Mouse (Mus musculus) hindbrain, embryonic 15.5 days (tissue): ENCODE measurements around the gene Golga3. TPM values are rescaled to one million over a fixed set of nuclear protein-coding genes. Genes with fewer than 3 reads are reported as not detected.

ENCODE experiments used
- ATAC-seq: fragments of 200-750 bp; cut with Nextera tagmentation; 2 replicates; pipeline ENCODE4 v1.8.0; 2017; ENCODE audit warnings: low read depth, moderate number of reproducible peaks, moderate TSS enrichment; ENCODE audit not compliant: low FRiP score
- H3K27ac ChIP-seq: fragments of 300-500 bp; sonication (generic); replicated peaks from 2 replicates; pipeline ENCODE4 v1.5.1; 2015; ENCODE audit warnings: mild to moderate bottlenecking, inconsistent platforms
- H3K27me3 ChIP-seq: fragments of 300-500 bp; sonication (generic); 2 replicates; pipeline ENCODE4 v1.6.1; 2015; ENCODE audit warnings: control low read depth, inconsistent platforms
- H3K36me3 ChIP-seq: fragments of 300-500 bp; sonication (generic); 2 replicates; pipeline ENCODE4 v1.6.1; 2015; ENCODE audit warnings: control low read depth, inconsistent platforms
- H3K4me1 ChIP-seq: fragments of 300-500 bp; sonication (generic); replicated peaks from 2 replicates; pipeline ENCODE4 v1.6.1; 2015; ENCODE audit warnings: control low read depth, inconsistent platforms
- H3K4me2 ChIP-seq: fragments of 300-500 bp; sonication (generic); 2 replicates; pipeline ENCODE4 v1.6.1; 2015; ENCODE audit warnings: moderate library complexity, mild to moderate bottlenecking, inconsistent platforms
- H3K4me3 ChIP-seq: fragments of 300-500 bp; sonication (generic); 2 replicates; pipeline ENCODE4 v1.5.1; 2015; ENCODE audit warnings: mild to moderate bottlenecking, inconsistent platforms
- H3K9ac ChIP-seq: fragments of 300-500 bp; sonication (generic); 2 replicates; pipeline ENCODE4 v1.6.1; 2015; ENCODE audit warnings: inconsistent platforms
- H3K9me3 ChIP-seq: fragments of 300-500 bp; sonication (generic); 2 replicates; pipeline ENCODE4 v1.6.1; 2016; ENCODE audit warnings: control low read depth, inconsistent platforms
- WGBS: fragments of 180-500 bp; shearing (Covaris S2); methylation state at CpG from one replicate; pipeline ENCODE4 v1.1.7; 2015; 5-methylcytosine and 5-hydroxymethylcytosine counted together
- polyA plus RNA-seq: library from polyadenylated mRNA; unstranded; fragments of >200 nt; fragmentation: Nextera tagmentation; extraction: Ambion mirVana; gene quantifications from 2 replicates; pipeline ENCODE4 v1.2.1, GENCODE M21; 2015

The Golga3 gene
- polyA plus RNA-seq, 1 experiment from 2014 or later = 23.2 TPM

GRCm38 (mm10) chr5:110203164-110203895 is 26.8 kb downstream of the Golga3 start:
- H3K4me3 ChIP-seq = no peak overlapping the region
- no peaks in the 10 kb centered on the region for H3K27me3 ChIP-seq
- WGBS = 88% methylated on average over 10 of the region's 10 CpGs
- H3K27ac ChIP-seq = no peak overlapping the region
- H3K4me1 ChIP-seq = no peaks in the 10 kb centered on the region
- ATAC-seq = no peak
- no peak overlapping the region for H3K4me2 ChIP-seq
- H3K9ac ChIP-seq = no peak overlapping the region
- no peaks in the 10 kb centered on the region for H3K9me3 ChIP-seq
- peaks cover 84% of the 10 kb centered on the region for H3K36me3 ChIP-seq

GRCm38 (mm10) chr5:110204777-110205176 is 28.3 kb downstream of the Golga3 start:
- Histone ChIP-seq H3K36me3 (peaks cover 94% of the 10 kb centered on the region), H3K4me1 (no peaks in the 10 kb centered on the region), H3K4me3 (no peak overlapping the region), H3K4me2 (no peak overlapping the region), H3K27ac (no peak overlapping the region), H3K9ac (no peak overlapping the region), H3K27me3 (no peaks in the 10 kb centered on the region), H3K9me3 (no peaks in the 10 kb centered on the region)
- 84% methylated on average over 6 of the region's 6 CpGs for WGBS
- no peak for ATAC-seq

- 97% methylated on average over 2 of the region's 2 CpGs for WGBS
These were observed 34.8 kb downstream of the Golga3 start for GRCm38 (mm10) chr5:110211312-110211711.

GRCm38 (mm10) chr5:110216780-110217179 is 40.3 kb downstream of the Golga3 start:
- ATAC-seq = no peak
- no peaks in the 10 kb centered on the region for H3K27me3 ChIP-seq
- no peaks in the 10 kb centered on the region for H3K9me3 ChIP-seq
- no peaks in the 10 kb centered on the region for H3K4me1 ChIP-seq
- peaks cover 81% of the 10 kb centered on the region for H3K36me3 ChIP-seq
- no peak overlapping the region for H3K4me3 ChIP-seq
- no peak overlapping the region for H3K27ac ChIP-seq
- H3K4me2 ChIP-seq = no peak overlapping the region
- H3K9ac ChIP-seq = no peak overlapping the region
- WGBS = 99% methylated on average over 3 of the region's 3 CpGs

More at GRCm38 (mm10) chr5:110211312-110211711, 34.8 kb downstream of the Golga3 start:
- ATAC-seq = no peak
- H3K9ac ChIP-seq = no peak overlapping the region
- H3K4me3 ChIP-seq = no peak overlapping the region
- peaks cover 84% of the 10 kb centered on the region for H3K36me3 ChIP-seq
- H3K9me3 ChIP-seq = no peaks in the 10 kb centered on the region
- no peak overlapping the region for H3K27ac ChIP-seq
- H3K27me3 ChIP-seq = no peaks in the 10 kb centered on the region
- H3K4me2 ChIP-seq = no peak overlapping the region
- no peaks in the 10 kb centered on the region for H3K4me1 ChIP-seq

GRCm38 (mm10) chr5:110220331-110220730 is 43.8 kb downstream of the Golga3 start:
- no peak overlapping the region for H3K4me2 ChIP-seq
- H3K27ac ChIP-seq = no peak overlapping the region
- H3K27me3 ChIP-seq = no peaks in the 10 kb centered on the region
- no peak overlapping the region for H3K4me3 ChIP-seq
- 93% methylated on average over 4 of the region's 4 CpGs for WGBS
- no peak overlapping the region for H3K9ac ChIP-seq
- H3K36me3 ChIP-seq = peaks cover 80% of the 10 kb centered on the region
- H3K9me3 ChIP-seq = no peaks in the 10 kb centered on the region
- H3K4me1 ChIP-seq = no peaks in the 10 kb centered on the region
- no peak for ATAC-seq

GRCm38 (mm10) chr5:110222757-110223156 is 46.3 kb downstream of the Golga3 start:
- Histone ChIP-seq H3K9me3 (no peaks in the 10 kb centered on the region), H3K4me1 (no peaks in the 10 kb centered on the region), H3K27ac (no peak overlapping the region), H3K27me3 (no peaks in the 10 kb centered on the region), H3K36me3 (peaks cover 81% of the 10 kb centered on the region), H3K9ac (no peak overlapping the region), H3K4me3 (no peak overlapping the region), H3K4me2 (no peak overlapping the region)
- WGBS = 83% methylated on average over 6 of the region's 6 CpGs
- no peak for ATAC-seq

GRCm38 (mm10) chr5:110225056-110225455 is 48.6 kb downstream of the Golga3 start:
- Histone ChIP-seq H3K27me3 (no peaks in the 10 kb centered on the region), H3K4me2 (no peak overlapping the region)

GRCm38 (mm10) chr5:110227336-110227883 is 50.9 kb downstream of the Golga3 start:
- Histone ChIP-seq H3K4me2 (no peak overlapping the region), H3K9me3 (no peaks in the 10 kb centered on the region), H3K36me3 (peaks cover 38% of the 10 kb centered on the region), H3K4me1 (peaks cover 17% of the 10 kb centered on the region), H3K4me3 (no peak overlapping the region), H3K9ac (no peak overlapping the region), H3K27me3 (no peaks in the 10 kb centered on the region), H3K27ac (no peak overlapping the region)
- no peak for ATAC-seq
- WGBS = 38% methylated on average over 1 of the region's 1 CpGs

More at GRCm38 (mm10) chr5:110225056-110225455, 48.6 kb downstream of the Golga3 start:
- Histone ChIP-seq H3K9me3 (no peaks in the 10 kb centered on the region), H3K9ac (no peak overlapping the region), H3K4me3 (no peak overlapping the region), H3K27ac (no peak overlapping the region), H3K36me3 (peaks cover 62% of the 10 kb centered on the region), H3K4me1 (peaks cover 4% of the 10 kb centered on the region)
- ATAC-seq = no peak
- 92% methylated on average over 3 of the region's 3 CpGs for WGBS

- WGBS = 6% methylated on average over 8 of the region's 8 CpGs
- H3K4me1 ChIP-seq = peaks cover 25% of the 10 kb centered on the region
These were observed 53.9 kb downstream of the Golga3 start for GRCm38 (mm10) chr5:110230401-110230779.

GRCm38 (mm10) chr5:110230780-110231461 is 54.4 kb downstream of the Golga3 start, which contains the start of gene Ankle2:
TSS of gene Ankle2 (plus strand) at chr5:110231004.
- under 1% methylated on average over 78 of the region's 81 CpGs for WGBS
- peak within 1 kb of the TSS; percentile 77 for H3K4me3 ChIP-seq
- H3K4me1 ChIP-seq = peaks cover 25% of the 10 kb centered on the region
- H3K27me3 ChIP-seq = no peaks in the 10 kb centered on the region
- peak within 1 kb of the TSS; percentile 74 for H3K4me2 ChIP-seq
- H3K27ac ChIP-seq = peak within 1 kb of the TSS; percentile 90
- peak within 1 kb of the TSS; percentile 86 for H3K9ac ChIP-seq
- H3K36me3 ChIP-seq = peaks cover 23% of the 10 kb centered on the region
- H3K9me3 ChIP-seq = no peaks in the 10 kb centered on the region
- peak; percentile 95 for ATAC-seq

More at GRCm38 (mm10) chr5:110230401-110230779, 53.9 kb downstream of the Golga3 start:
- peak overlapping the region; percentile 86 for H3K9ac ChIP-seq
- ATAC-seq = peak; percentile 3; the same call in 1 of the 2 replicates
- no peaks in the 10 kb centered on the region for H3K9me3 ChIP-seq
- peak overlapping the region; percentile 77 for H3K4me3 ChIP-seq
- H3K36me3 ChIP-seq = peaks cover 23% of the 10 kb centered on the region
- no peaks in the 10 kb centered on the region for H3K27me3 ChIP-seq
- H3K27ac ChIP-seq = peak overlapping the region; percentile 90
- H3K4me2 ChIP-seq = peak overlapping the region; percentile 74

- H3K27ac ChIP-seq = no peak overlapping the region
- H3K9me3 ChIP-seq = no peaks in the 10 kb centered on the region
- WGBS = 40% methylated on average over 13 of the region's 13 CpGs
- peaks cover 30% of the 10 kb centered on the region for H3K36me3 ChIP-seq
- no peak for ATAC-seq
- H3K27me3 ChIP-seq = no peaks in the 10 kb centered on the region
- peak overlapping the region; percentile 77 for H3K4me3 ChIP-seq
- H3K4me1 ChIP-seq = peaks cover 25% of the 10 kb centered on the region
- H3K9ac ChIP-seq = peak overlapping the region; percentile 86
- H3K4me2 ChIP-seq = peak overlapping the region; percentile 74
These were observed 55.1 kb downstream of the Golga3 start for GRCm38 (mm10) chr5:110231638-110232037.

- H3K9ac ChIP-seq = no peak overlapping the region
- H3K4me1 ChIP-seq = peaks cover 25% of the 10 kb centered on the region
- H3K36me3 ChIP-seq = peaks cover 32% of the 10 kb centered on the region
- no peak for ATAC-seq
- H3K27ac ChIP-seq = no peak overlapping the region
- no peaks in the 10 kb centered on the region for H3K27me3 ChIP-seq
- WGBS = 90% methylated on average over 6 of the region's 6 CpGs
- H3K4me2 ChIP-seq = peak overlapping the region; percentile 74; the same call in 1 of the 2 replicates
- peak overlapping the region; percentile 77; the same call in 1 of the 2 replicates for H3K4me3 ChIP-seq
- no peaks in the 10 kb centered on the region for H3K9me3 ChIP-seq
These were observed 55.8 kb downstream of the Golga3 start for GRCm38 (mm10) chr5:110232346-110232745.
